Mouse (Mus musculus) CD4-positive, CD25-positive, alpha-beta regulatory T cell, adult 2 months (primary cell): ENCODE data around the gene Cerk.
"Not testable (repeated sequence)": the region's sequence is repeated elsewhere in the genome, so short reads cannot be mapped to it uniquely, and the experiment has no call there.

Experiments
- DNase-seq: peaks from one replicate; pipeline ENCODE4 v3.0.0-alpha.2; 2012; ENCODE audit warnings: low read depth, low spot score

Gene Cerk

DNA sequence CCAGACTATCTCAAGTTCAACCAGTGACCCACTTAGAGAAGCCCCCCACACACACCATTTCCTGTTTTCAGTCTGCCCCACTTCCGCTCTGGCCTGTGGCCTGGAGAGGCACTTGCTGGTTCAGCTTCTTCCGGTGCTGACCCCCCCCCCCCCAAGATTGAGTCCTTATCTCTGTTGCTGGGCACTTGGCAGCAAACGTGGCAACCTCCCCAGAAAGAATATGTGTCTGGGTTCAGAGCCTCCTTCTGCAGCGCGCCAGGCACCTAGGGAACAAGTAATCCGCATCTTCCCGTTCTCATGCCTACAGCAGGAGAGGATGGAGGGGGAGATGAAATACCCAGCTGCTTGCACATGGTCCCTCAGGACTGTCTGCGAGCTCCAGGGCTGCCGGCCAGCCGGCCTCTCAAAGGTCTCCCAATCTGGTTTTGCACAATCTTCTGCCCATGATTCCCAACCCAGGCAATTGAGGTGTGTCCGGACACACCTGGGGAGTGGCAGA is 4.0 kb downstream of the Cerk start:
- DNase-seq: peak; percentile 55

DNA sequence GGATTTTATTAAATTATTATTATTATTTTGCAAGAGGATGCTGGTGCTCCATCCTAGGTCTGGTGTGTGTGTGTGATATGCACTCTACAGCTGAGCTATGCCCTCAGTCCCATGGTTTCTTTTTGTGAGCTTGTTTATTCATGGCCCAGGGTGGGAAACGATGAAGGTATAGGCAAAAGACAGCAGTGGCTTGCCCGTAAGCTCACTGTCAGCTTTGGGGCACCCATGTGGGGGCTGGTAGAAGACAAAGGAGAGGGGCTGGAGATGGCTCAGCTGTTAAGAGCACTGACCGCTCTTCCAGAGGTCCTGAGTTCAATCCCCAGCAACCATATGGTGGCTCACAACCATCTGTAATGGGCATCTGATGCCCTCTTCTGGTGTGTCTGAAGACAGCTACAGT is 4.6 kb downstream of the Cerk start:
- DNase-seq: not testable (repeated sequence)

DNA sequence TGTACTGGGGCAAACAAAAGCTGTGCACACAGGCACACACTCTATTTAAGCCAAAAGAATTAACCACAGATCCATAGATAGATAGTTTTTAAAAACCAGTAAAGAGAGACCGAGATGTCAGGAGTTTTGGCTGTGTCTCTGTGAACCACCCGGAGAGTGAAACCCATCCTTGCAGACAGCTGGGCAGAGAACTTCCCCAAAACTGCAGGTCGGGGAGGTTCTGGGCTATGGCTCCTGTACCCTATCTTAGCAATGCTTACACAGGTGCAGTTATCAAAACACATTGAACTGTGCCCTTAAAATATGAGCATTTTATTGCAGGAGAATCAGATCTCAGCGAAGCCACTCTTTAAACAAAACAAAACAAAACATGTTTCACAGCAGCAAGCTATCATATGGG is 5.5 kb downstream of the Cerk start:
- DNase-seq: no peak

DNA sequence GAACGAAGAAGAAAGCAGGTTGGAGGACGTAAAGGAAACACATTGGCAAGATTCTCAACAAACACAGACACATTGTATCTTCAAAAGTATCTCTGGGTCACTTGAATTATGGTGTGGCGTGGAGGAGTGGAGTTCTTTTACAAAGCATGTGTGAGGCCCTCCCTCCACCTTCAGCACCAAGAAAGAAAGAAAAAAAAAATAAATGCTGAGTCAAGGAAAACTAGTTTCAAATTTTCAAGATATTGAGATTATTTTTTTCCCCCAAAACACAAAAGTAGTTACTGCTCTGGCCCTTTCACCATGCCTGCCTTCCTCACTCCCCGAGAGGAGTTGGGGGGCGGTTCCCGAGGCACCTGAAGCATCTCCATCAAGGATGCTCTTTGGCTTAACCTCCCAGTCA is 7.3 kb downstream of the Cerk start:
- DNase-seq: no peak

DNA sequence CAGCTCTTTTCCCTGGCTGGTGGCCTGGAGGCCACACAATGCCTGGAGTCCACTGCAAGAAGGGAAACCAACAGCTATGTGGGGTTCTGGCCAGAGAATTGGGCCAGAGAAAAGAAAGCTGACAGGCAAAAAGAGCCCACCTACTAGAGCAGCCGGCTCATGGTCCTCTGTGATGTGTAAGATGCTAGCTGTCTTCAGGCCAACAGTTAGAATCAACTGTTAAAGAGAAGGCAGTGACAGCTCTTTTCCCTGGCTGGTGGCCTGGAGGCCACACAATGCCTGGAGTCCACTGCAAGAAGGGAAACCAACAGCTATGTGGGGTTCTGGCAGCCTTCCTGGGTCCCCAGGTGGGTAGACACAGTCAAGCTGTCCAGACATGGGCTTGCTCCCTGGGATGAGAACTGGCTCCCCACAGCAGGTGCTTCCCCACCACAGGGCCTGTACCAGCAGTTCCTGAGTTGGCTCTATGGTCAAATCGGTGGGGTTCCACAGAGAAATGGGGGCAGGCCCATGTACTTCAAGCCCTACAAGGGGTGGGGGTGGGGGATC is 8.2 kb downstream of the Cerk start:
- DNase-seq: not testable (repeated sequence)

DNA sequence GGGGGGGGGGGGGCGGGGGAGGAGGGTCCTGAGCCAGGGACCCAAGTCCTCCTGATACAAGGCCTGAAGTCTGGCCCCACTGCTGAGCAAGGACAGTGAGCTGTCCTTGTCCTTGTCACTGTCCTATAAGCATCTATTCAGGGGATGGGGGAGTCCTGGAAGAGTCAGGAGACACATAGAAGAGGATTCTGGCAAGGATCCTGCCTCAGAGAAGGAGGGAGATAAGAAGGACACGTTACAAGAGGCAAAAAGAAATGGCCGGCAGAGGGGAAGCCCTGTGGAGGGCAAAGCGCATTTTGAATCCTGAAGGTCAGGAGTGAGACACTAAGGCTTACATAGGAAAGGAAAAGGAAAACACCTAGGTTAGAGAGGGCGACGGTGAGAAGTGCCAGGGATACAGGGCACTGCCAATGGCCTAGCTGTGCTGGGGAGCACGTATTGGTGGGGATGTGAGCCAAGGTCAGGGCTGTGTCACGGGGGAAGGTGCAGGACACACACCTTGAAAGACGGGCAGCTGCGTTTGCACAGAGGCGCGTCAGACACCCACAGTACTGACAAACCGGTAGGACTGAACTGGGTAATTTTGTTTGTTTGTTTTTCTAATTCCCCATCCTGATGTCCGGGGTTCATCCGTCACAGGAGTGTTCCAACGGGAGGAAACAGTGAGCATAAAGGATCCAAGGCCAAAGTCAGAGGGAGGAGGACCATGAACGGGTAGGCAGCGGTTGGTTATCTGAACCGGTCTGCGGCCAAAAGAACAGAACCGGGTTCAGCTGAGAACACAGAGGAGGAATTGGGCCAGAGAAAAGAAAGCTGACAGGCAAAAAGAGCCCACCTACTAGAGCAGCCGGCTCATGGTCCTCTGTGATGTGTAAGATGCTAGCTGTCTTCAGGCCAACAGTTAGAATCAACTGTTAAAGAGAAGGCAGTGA is 8.9 kb downstream of the Cerk start:
- no peak for DNase-seq

DNA sequence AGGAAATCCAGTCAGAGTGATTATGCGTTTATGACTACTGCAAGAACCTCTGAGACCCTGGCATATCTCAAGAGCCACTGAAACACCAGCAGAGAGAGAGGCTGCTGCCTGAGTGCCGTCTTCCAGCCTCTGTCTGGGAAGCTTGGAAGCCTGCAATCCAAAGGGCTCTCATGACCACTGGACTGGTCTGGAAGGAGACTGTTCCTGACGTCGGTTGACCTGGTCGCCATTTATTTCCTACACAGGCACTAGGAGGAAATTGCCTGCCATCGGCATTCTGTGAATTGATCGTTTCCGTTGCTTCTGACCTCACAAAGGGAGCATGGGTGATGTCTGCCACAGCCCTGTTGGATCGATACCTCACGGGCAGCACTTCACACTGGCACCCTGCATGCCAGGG is 9.8 kb downstream of the Cerk start:
- no peak for DNase-seq

DNA sequence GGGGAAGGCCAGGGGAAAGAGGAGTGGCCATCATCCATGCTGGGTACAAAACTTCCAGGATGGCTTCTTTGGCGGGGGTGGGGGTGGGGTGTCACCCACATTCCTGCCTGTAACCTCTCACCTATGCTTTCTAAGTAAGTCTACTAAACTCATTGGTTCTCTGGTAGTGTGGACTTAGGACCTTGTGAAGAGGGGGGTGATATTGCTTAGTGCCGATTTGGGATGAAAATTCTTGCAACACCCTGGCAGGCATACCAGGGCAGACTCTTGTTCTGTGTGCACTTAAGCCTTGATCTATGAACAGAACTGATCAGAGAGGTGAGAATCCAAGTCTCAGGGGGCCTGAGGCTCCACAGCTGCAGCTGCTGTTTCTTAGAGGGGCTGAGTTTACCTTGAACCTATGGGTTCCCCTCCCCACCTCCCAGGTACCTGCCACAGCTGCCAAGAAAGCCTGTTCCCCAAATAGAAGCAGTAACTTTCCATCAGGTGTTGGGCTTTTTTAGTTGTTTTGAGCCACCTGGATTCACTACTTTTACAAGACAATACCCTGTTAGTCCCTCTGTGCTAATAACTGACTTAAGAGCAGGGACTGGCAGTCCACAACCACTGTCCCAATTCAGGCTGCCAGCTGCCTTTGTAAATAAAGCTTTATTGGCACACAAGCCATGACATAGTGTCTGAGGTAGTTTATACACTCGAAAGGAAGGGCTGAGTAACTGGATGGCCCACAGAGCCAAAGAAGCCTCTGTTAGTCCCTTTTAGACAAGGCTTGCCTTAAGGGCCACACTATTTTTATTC is 10.5 kb downstream of the Cerk start:
- no peak for DNase-seq

DNA sequence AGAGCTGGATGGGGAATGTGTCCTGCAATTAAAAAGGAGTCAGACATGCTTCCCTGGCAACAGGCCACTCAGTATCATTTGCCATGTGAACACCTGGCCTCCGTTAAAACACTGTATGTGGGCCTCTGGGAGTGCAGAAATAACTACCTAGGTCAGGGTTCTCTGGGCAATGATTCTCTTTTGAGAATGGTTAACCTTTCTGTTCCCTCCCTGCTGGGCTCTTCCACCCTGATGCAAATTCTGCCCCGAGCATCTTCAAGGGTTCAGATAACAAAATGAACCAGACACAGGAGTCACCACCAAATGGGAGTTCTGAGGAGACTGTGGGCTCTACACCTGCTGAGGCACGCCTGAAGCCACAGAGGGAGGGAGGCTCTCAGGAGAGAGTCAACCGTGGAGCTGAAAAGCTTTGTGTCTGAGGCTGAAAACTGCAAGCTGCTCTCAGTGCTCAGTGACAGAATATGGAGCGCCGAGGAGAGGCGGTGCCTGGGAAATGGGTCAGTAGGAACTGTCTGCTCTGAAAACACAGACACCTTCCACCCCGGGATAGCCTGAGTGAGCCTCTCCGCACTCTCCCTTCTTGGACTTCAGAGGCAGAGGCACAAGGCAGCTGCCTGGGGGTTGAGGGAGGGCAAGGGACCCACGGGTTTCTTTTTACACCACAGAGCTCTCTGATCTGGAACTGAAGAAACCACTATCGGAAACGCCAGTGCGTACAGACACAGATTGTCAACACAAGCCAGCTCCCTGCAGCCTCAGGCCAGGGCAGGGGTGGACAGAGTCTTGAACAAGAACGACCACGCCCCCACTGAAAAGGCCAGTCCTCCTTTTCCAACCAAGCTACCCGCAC is 12.6 kb downstream of the Cerk start:
- DNase-seq: peak; percentile 52

DNA sequence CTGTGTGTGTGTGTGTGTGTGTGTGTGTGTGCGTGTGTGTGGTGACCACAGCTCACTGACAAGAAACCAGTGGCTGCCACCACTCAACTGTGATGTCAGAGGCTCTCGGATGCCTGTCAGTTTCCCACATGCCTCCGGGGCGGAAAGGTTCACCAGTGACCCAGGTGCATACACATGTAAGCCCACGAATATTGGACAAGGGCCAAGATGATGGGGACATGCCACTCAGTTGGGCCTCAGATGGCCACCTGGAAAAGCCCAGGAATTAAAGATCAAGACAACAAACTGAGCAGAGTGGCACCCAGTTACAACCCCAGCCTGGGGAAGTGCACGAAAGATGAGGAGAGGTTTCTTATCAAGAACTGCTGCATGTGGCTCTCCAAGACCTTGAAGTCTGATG is 13.4 kb downstream of the Cerk start:
- peak; percentile 33 for DNase-seq

DNA sequence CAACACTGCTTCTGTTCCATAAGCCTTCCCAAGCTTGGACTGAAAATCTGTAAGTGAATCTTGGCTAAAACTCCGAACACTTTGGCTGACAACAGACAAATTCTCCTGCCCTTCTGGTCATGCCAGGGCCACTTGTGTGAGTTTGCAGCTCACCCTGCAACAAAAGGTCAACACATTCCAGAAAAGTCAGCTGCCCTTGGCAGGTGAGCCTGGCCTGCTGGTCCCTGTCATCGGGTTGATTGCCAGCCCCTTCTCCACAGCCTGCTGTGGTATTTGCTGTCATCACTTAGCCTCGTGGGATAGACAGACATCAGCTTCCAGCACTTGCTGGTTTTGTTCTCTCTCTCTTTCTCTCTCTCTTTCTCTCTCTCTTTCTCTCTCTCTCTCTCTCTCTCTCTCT is 13.8 kb downstream of the Cerk start:
- DNase-seq: no peak

DNA sequence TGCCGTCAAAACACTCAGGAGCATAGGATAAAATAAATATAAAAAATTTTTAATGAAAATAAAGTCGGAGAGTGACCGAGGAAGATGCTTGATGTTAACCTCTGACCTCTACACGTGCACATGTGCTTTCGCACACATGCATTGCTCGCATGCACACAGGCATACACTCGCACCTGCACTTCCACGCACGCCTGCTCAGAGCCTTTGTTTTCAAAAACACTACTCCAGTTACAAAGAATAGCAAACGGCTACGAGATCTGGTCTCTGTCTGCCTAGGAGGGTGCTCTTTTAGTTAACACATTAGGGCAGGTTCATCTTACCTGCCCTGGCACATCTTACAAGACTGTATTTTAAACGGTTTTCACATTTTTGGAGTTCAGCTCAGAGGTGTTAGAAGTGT is 14.6 kb downstream of the Cerk start:
- no peak for DNase-seq

DNA sequence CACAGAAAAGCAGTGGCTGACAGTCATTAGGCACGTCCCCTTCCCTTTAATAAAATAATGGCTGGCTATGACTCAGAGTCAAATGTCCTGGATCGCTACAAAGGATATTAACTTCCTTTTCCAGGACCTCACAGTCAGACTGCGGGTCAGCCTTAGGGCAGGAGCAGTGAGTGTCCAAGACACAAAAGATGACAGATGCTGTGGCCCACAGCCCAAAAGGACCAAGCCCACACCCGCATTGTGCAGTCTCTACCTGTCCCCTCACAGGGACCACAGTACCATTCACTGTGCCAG is 16.2 kb downstream of the Cerk start:
- DNase-seq: no peak

DNA sequence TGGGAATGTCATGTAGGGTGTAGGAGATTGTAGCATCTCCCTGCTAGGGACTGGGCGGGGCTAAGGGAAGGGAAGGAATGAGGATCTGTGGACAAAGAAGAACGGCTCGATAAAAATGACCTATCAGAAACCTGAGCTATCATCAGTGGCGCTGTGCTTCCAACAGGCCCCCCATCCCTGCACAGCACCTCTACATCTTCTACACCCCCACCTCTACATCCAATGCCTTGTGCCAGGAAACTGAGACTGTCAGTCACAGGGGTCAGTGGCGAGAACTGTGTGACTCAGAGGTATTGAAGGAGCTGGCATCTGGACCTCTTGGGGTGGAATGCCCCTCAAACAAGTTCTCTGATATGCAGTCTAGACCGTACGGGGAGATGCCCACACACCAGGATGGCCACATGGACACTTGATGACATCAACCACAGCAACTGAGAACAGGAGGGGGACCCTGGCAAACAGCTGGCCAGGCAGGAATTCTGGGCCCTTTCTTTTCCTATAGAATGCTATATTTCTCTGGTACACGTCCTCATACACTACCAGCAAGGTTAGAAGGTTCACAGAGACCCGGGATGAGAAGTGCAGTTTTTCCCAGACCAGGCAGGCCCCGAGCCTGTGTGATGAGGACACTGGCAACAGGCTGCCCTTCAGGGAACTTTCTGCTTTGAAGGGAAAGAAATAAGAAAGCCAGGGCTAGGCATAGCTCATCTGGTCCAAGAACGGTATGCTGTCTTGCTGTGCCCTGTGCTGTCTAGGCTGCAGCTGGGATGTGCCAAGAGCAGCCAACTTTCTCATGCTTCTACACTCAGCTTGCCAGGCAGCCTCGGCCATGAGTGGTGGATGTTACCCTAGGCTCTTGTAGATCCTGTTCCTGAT is 16.8 kb downstream of the Cerk start:
- DNase-seq: no peak

DNA sequence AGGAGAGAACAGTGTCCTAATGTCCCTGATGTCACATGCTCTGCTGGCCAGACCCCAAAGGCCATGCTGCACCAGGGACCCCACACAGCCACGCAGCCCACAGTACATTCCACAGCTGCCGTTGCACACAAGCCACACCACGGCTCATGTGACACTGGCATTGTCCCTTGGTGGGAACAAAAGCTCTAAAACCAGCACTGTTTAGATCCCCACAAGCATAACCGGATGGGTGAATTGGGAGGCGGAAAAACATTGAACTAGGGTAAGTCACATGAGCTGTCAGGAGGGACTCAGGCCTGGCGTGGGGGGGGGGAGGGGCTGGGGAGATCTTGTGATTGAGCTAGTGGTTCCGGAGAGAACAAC is 17.5 kb downstream of the Cerk start:
- peak; percentile 29 for DNase-seq

DNA sequence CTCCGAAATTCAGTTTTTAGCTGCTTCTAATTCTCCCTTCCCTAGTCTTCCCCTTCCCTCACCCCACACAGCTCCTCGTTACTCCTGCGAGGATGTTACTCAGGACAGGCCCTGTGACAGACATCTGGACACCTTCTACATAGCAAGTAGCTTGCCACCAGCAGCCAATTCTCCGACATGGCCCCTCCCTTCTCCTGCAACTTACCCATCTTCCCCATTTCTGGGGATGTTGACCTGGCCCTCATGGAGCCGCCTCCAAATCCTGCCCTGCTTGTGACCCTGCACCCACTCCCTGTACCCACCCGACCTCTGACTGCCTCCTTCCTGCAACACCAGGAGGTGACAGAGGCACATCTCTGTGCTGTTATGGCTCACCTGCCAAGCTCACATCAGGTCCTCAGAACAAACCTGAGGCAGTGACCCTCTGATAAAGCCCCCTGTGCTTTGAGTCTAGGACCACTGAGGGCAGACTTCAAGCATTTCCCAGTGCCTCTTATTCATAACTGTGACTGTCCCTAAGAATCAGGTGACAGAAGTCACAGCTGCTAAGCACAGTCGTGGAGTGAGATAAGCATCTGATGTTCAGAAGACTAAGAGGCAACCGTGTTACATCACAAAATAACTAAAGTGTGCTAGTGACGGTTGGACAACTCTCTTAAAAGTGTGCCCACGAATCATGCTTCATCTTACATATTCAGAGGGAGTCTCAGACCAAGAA is 18.0 kb downstream of the Cerk start:
- peak; percentile 46 for DNase-seq

DNA sequence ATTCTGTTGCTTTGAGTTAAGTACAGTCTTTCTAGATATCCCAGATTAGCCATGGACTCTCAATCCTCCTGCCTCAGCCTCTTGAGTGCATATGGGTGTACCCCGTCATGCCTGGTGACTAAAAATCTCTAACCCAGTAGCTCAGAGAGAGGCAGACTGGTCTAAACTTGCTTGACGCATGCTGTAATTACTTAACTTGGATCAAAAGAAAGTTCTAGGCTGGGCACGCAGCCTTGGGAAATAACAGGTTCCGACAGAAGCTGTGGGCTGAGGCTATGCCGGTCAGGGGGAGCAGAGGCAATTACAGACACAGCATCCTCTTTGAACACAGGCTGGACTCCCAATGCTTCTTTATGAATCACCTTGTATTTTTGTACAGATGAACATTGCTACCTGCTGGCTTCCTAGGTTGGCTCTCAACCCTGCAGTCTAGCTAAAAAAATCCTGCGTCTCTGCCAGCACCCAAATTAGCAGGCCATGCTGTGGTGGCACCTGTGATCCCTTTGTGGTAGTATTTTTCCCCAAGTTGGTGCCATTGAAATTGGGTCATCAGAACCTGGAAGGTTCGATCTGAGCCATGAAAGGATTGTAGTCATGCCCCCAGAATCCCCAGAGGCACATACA is 18.8 kb downstream of the Cerk start:
- DNase-seq: no peak

DNA sequence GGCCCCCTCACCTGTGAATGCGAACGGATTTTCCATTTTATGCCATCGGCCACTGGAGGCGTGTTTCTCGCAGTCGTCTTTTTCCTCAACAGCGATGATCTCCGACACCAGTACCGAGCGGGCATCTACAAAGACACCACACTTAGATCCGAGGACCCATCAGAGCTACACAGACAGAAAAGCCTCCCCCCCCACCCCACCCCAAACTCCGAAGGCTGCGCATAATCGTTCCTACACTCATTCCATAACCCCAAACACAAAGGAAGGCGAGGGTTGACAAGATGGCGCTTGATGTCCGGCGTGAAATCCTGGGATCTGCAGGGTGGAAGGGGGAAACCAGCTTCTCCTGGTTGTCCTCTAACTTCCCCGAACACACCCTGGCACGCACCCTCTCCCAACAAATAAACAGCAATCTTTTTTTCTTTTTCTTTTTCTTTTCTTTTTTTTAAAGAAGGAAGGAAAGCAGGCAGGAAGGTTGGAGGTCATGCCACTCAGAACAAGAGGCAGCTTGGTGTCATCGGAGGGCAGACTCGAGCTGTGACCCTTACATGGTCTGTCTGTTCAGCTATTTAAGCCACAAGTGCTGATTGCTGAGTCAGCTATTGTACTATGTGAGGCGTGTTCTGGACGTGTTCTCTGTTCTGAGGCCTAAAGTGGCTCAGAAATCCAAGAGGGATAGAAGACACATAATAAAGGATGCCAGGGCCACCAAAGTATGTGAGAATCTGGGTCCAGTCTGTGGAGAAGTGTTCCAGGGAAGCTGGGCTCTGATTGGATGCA is 19.9 kb downstream of the Cerk start:
- no peak for DNase-seq
